Mouse (Mus musculus): ENCODE results near the gene Pfn4. TPM values are rescaled to one million over a fixed set of nuclear protein-coding genes. Genes with fewer than 3 reads are reported as not detected.
"Not testable (repeated sequence)": the region's sequence is repeated elsewhere in the genome, so short reads cannot be mapped to it uniquely, and the experiment has no call there.

Gene Pfn4
- total and polyA plus RNA-seq, 2 experiments from 2014 or later = 3.4 TPM; not detected in 1

DNA sequence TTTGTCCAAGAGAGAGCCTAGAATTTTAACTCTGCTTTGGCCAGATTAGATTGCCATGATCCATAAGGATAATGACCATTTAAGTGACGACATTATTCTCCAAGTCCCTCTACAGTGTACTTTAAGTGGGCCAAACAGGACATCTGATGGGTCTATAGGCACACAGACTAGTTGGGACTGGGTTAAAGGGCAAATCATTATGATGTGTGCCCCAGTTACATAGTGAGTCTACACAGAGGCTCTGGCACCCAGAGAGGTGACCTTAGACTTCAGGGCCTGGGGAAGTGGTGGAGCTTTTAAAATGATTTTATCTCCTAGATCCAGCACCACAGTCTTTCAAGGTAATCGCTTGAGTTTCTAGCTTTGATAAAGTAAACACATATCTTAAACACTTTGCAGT lies 11.4 kb downstream of the Pfn4 start:
- WGBS = 60% methylated on average over 2 of the region's 2 CpGs
- H3K9me3 ChIP-seq (replicated peaks; ENCODE audit: control insufficient read depth, low read length) = no peaks in the 10 kb centered on the region
- no peaks in the 10 kb centered on the region for H3K36me3 ChIP-seq (replicated peaks; ENCODE audit: control insufficient read depth, insufficient read depth, low read length)
- H3K27ac ChIP-seq (ENCODE audit: low read depth) = no peak overlapping the region
- no peak for ATAC-seq (ENCODE audit: insufficient read depth, low read depth)
- no peak overlapping the region for H3K9ac ChIP-seq (replicated peaks; ENCODE audit: low read depth, low read length)
- H3K27me3 ChIP-seq (ENCODE audit: control insufficient read depth, insufficient read depth, low read length) = no peaks in the 10 kb centered on the region
- no peak overlapping the region for H3K4me2 ChIP-seq (ENCODE audit: low read depth, low read length)
- TF ChIP-seq CTCF (IDR thresholded peaks at IDR 0.05; ENCODE audit: low read depth) (no peak), EP300 (IDR thresholded peaks at IDR 0.05; ENCODE audit: low read depth) (no peak)
- H3K4me3 ChIP-seq (ENCODE audit: low read depth, low read length) = no peak overlapping the region
- 0 out of 2 replicates have a peak, but pooled peaks cover 3% of the 10 kb centered on the region for H3K4me1 ChIP-seq (ENCODE audit: control insufficient read depth, insufficient read depth)
- no peak for DNase-seq (ENCODE audit: low spot score)

DNA sequence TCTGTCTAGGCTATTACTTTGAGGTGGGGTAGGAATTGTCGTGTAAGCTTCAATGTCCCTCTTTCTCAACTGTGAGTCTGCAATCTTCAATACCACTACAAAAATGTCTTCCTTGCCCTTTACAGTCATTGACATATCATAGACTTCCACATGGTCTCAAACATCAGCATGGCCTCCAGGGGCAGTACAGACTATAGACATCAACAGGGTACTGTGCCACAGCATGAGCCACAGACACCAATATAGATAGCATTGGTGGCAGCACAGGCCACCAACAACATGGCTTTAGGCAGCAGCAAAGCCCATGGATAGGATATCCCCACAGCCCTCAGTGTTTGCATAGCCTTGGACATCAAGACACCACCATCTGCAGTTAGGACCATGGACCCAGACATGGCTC lies 12.4 kb downstream of the Pfn4 start:
- Histone ChIP-seq H3K27ac (ENCODE audit: low read depth) (no peak overlapping the region), H3K4me2 (ENCODE audit: low read depth, low read length) (no peak overlapping the region), H3K9ac (replicated peaks; ENCODE audit: low read depth, low read length) (no peak overlapping the region), H3K4me3 (ENCODE audit: low read depth, low read length) (no peak overlapping the region), H3K36me3 (replicated peaks; ENCODE audit: control insufficient read depth, insufficient read depth, low read length) (no peaks in the 10 kb centered on the region), H3K4me1 (ENCODE audit: control insufficient read depth, insufficient read depth) (0 out of 2 replicates have a peak, but pooled peaks cover 3% of the 10 kb centered on the region), H3K9me3 (replicated peaks; ENCODE audit: control insufficient read depth, low read length) (no peaks in the 10 kb centered on the region), H3K27me3 (ENCODE audit: control insufficient read depth, insufficient read depth, low read length) (no peaks in the 10 kb centered on the region)
- 86% methylated on average over 1 of the region's 1 CpGs for WGBS
- TF ChIP-seq CTCF (IDR thresholded peaks at IDR 0.05; ENCODE audit: low read depth) (no peak), EP300 (IDR thresholded peaks at IDR 0.05; ENCODE audit: low read depth) (no peak)
- no peak for ATAC-seq (ENCODE audit: insufficient read depth, low read depth)
- no peak for DNase-seq (ENCODE audit: low spot score)

DNA sequence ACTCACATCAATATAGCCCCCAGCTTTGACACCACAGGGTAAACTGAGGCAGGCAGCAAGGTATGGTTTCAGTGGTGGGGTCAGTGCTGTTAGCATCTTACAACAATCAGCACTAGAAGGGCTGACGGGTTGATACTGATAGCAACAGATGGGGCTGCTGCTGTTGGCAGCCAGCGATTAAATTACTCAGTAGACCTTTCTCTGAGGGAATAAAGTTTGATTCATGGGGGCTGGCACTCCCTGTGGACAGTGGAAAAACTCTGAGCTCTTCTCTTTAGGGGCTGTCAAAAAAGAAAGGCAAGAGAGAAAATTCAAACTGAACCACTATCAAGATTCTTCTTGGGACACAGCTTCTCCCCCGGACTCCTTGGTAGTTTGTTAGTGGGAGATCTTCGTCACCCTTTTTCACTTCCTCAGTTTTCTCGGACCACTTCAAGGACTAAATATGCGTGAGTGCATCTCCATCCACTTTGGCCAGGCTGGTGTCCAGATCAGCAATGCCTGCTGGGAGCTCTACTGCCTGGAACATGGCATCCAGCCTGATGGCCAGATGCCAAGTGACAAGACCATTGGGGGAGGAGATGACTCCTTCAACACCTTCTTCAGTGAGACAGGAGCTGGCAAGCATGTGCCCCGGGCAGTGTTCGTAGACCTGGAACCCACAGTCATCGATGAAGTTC lies 13.0 kb downstream of the Pfn4 start:
- not testable (repeated sequence) for H3K36me3 ChIP-seq (replicated peaks; ENCODE audit: control insufficient read depth, insufficient read depth, low read length); H3K27ac ChIP-seq (ENCODE audit: low read depth); H3K4me1 ChIP-seq (ENCODE audit: control insufficient read depth, insufficient read depth); H3K4me3 ChIP-seq (ENCODE audit: low read depth, low read length); ATAC-seq (ENCODE audit: insufficient read depth, low read depth); H3K27me3 ChIP-seq (ENCODE audit: control insufficient read depth, insufficient read depth, low read length); H3K4me2 ChIP-seq (ENCODE audit: low read depth, low read length); H3K9ac ChIP-seq (replicated peaks; ENCODE audit: low read depth, low read length); H3K9me3 ChIP-seq (replicated peaks; ENCODE audit: control insufficient read depth, low read length); DNase-seq (ENCODE audit: low spot score)
- WGBS = 48% methylated on average over 9 of the region's 9 CpGs

DNA sequence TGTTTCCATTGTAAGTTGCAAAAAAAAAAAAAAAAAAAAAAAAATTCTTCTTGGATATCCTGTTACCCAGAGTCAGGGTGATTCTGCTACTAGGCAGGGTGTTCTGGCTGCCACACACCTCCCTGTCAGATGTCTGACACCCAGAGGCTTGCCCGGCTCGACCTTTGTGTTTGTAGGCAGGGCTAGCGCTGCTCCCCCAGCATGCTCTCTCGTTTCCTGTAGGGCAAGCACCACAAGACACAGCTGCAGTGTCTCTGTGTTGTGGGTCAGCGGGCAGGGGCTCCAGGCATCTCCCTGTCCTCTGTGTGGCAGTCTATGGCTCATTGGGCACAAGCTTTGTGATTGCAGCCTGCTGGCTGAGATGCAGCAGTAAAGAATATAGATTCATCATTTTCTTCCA lies 14.8 kb downstream of the Pfn4 start:
- no peak for DNase-seq (ENCODE audit: low spot score)
- Histone ChIP-seq H3K4me1 (ENCODE audit: control insufficient read depth, insufficient read depth) (0 out of 2 replicates have a peak, but pooled peaks cover 3% of the 10 kb centered on the region), H3K4me2 (ENCODE audit: low read depth, low read length) (no peak overlapping the region), H3K36me3 (replicated peaks; ENCODE audit: control insufficient read depth, insufficient read depth, low read length) (no peaks in the 10 kb centered on the region), H3K27ac (ENCODE audit: low read depth) (no peak overlapping the region), H3K27me3 (ENCODE audit: control insufficient read depth, insufficient read depth, low read length) (no peaks in the 10 kb centered on the region), H3K9ac (replicated peaks; ENCODE audit: low read depth, low read length) (no peak overlapping the region), H3K9me3 (replicated peaks; ENCODE audit: control insufficient read depth, low read length) (no peaks in the 10 kb centered on the region), H3K4me3 (ENCODE audit: low read depth, low read length) (no peak overlapping the region)
- 53% methylated on average over 5 of the region's 5 CpGs for WGBS
- no peak for ATAC-seq (ENCODE audit: insufficient read depth, low read depth)
- TF ChIP-seq CTCF (IDR thresholded peaks at IDR 0.05; ENCODE audit: low read depth) (no peak), EP300 (IDR thresholded peaks at IDR 0.05; ENCODE audit: low read depth) (no peak)

DNA sequence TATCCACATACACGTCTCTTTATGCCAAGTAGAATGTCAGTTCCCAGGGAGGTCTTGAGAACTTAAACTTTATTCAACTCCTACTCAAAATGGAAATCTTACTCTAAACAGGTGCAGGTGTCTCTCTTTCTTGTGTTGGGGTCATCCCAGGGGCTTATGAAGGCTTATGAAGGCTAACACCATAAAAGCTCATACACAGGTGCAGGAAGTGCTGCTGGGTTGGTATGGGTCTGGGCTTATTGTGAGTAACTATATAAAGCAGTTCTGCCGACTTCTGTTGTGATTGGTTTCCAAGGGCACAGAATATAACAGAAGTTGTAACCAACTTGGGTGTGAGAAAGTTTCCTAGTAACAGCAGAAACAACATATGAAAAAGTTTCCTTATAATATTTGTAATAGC lies 15.6 kb downstream of the Pfn4 start:
- no peak overlapping the region for H3K4me2 ChIP-seq (ENCODE audit: low read depth, low read length)
- no peak overlapping the region for H3K9ac ChIP-seq (replicated peaks; ENCODE audit: low read depth, low read length)
- 60% methylated on average over 2 of the region's 2 CpGs for WGBS
- no peak for TF ChIP-seq EP300 (IDR thresholded peaks at IDR 0.05; ENCODE audit: low read depth)
- no peak for TF ChIP-seq CTCF (IDR thresholded peaks at IDR 0.05; ENCODE audit: low read depth)
- ATAC-seq (ENCODE audit: insufficient read depth, low read depth) = no peak
- H3K27ac ChIP-seq (ENCODE audit: low read depth) = no peak overlapping the region
- H3K4me1 ChIP-seq (ENCODE audit: control insufficient read depth, insufficient read depth) = 0 out of 2 replicates have a peak, but pooled peaks cover 3% of the 10 kb centered on the region
- DNase-seq (ENCODE audit: low spot score) = no peak
- no peaks in the 10 kb centered on the region for H3K27me3 ChIP-seq (ENCODE audit: control insufficient read depth, insufficient read depth, low read length)
- H3K36me3 ChIP-seq (replicated peaks; ENCODE audit: control insufficient read depth, insufficient read depth, low read length) = no peaks in the 10 kb centered on the region
- H3K4me3 ChIP-seq (ENCODE audit: low read depth, low read length) = no peak overlapping the region
- H3K9me3 ChIP-seq (replicated peaks; ENCODE audit: control insufficient read depth, low read length) = no peaks in the 10 kb centered on the region

- H3K27ac ChIP-seq (ENCODE audit: low read depth); H3K4me2 ChIP-seq (ENCODE audit: low read depth, low read length); H3K36me3 ChIP-seq (replicated peaks; ENCODE audit: control insufficient read depth, insufficient read depth, low read length); DNase-seq (ENCODE audit: low spot score); H3K4me1 ChIP-seq (ENCODE audit: control insufficient read depth, insufficient read depth); H3K9ac ChIP-seq (replicated peaks; ENCODE audit: low read depth, low read length); H3K9me3 ChIP-seq (replicated peaks; ENCODE audit: control insufficient read depth, low read length); ATAC-seq (ENCODE audit: insufficient read depth, low read depth); H3K27me3 ChIP-seq (ENCODE audit: control insufficient read depth, insufficient read depth, low read length); H3K4me3 ChIP-seq (ENCODE audit: low read depth, low read length): not testable (repeated sequence)
- 91% methylated on average over 25 of the region's 25 CpGs for WGBS
These were observed 19.3 kb downstream of the Pfn4 start for GRCm38 (mm10) chr12:4788128-4788527.

Data from heart, postnatal 0 days (tissue).